Mouse (Mus musculus) CD4-positive, CD25-positive, alpha-beta regulatory T cell, adult 4 months (primary cell): Measurements from ENCODE around the gene Slc44a3. TPM values are rescaled to one million over a fixed set of nuclear protein-coding genes. Genes with fewer than 3 reads are reported as not detected.

ENCODE experiments used
- ATAC-seq: one replicate; pipeline ENCODE4 v1.8.0; 2017
- polyA plus RNA-seq, 2 experiments: library from polyadenylated mRNA; unstranded; fragments of 100-300 nt; shearing (Covaris generic); gene quantifications; one replicate each; pipeline ENCODE4 v1.2.1; 2017

The Slc44a3 gene
- polyA plus RNA-seq, 2 experiments from 2014 or later: not detected

GRCm38 (mm10) chr3:121458545-121459492, 73.4 kb downstream of the Slc44a3 start:
- no peak for ATAC-seq

GRCm38 (mm10) chr3:121451404-121451803, 80.8 kb downstream of the Slc44a3 start:
- ATAC-seq: no peak

GRCm38 (mm10) chr3:121449527-121449926, 82.7 kb downstream of the Slc44a3 start:
- no peak for ATAC-seq

GRCm38 (mm10) chr3:121448606-121449005, 83.6 kb downstream of the Slc44a3 start:
- ATAC-seq: no peak

- ATAC-seq: no peak
Measured at GRCm38 (mm10) chr3:121448029-121448468, 84.2 kb downstream of the Slc44a3 start.

GRCm38 (mm10) chr3:121446454-121446853, 85.8 kb downstream of the Slc44a3 start:
- ATAC-seq: no peak

- no peak for ATAC-seq
Measured at GRCm38 (mm10) chr3:121444414-121444813, 87.8 kb downstream of the Slc44a3 start.

GRCm38 (mm10) chr3:121443861-121444271, 88.3 kb downstream of the Slc44a3 start:
- ATAC-seq: no peak

- no peak for ATAC-seq
Measured at GRCm38 (mm10) chr3:121442288-121442687, 89.9 kb downstream of the Slc44a3 start.

GRCm38 (mm10) chr3:121441504-121441903, 90.7 kb downstream of the Slc44a3 start:
- ATAC-seq: no peak

- no peak for ATAC-seq
Measured at GRCm38 (mm10) chr3:121439623-121440161, 92.5 kb downstream of the Slc44a3 start.

- ATAC-seq: no peak
Measured at GRCm38 (mm10) chr3:121437996-121438395, 94.2 kb downstream of the Slc44a3 start.

GRCm38 (mm10) chr3:121437070-121437469, 95.1 kb downstream of the Slc44a3 start:
- ATAC-seq: no peak

- no peak for ATAC-seq
Measured at GRCm38 (mm10) chr3:121435296-121435695, 96.9 kb downstream of the Slc44a3 start.

GRCm38 (mm10) chr3:121433968-121434533, 98.2 kb downstream of the Slc44a3 start:
- ATAC-seq: no peak

GRCm38 (mm10) chr3:121433359-121433758, 98.8 kb downstream of the Slc44a3 start:
- ATAC-seq: no peak

GRCm38 (mm10) chr3:121430289-121430936, 101.8 kb downstream of the Slc44a3 start:
- ATAC-seq: no peak

- ATAC-seq: no peak
Measured at GRCm38 (mm10) chr3:121429469-121429868, 102.7 kb downstream of the Slc44a3 start.

- no peak for ATAC-seq
Measured at GRCm38 (mm10) chr3:121428696-121429259, 103.4 kb downstream of the Slc44a3 start.

- no peak for ATAC-seq
Measured at GRCm38 (mm10) chr3:121428230-121428629, 104.0 kb downstream of the Slc44a3 start.

- no peak for ATAC-seq
Measured at GRCm38 (mm10) chr3:121427520-121427908, 104.7 kb downstream of the Slc44a3 start.
